Mouse (Mus musculus) brain, embryonic 14.5 days (tissue): ENCODE data around the gene Evx2.

Experiments used
- CTCF ChIP-seq: fragments of 200-500 bp; IDR thresholded peaks from 2 replicates; pipeline ENCODE4 v1.5.1; 2012; ENCODE audit warnings: inconsistent platforms, mild to moderate bottlenecking, moderate library complexity, borderline replicate concordance; ENCODE audit not compliant: insufficient read depth, insufficient read length; ENCODE audit errors: extremely low read depth
- POLR2A ChIP-seq: fragments of 200-500 bp; IDR thresholded peaks from 2 replicates; pipeline ENCODE4 v1.6.1; 2012; ENCODE audit warnings: mild to moderate bottlenecking, inconsistent platforms, borderline replicate concordance; ENCODE audit not compliant: poor library complexity, insufficient read depth, insufficient read length, severe bottlenecking; ENCODE audit errors: extremely low read depth

DNA sequence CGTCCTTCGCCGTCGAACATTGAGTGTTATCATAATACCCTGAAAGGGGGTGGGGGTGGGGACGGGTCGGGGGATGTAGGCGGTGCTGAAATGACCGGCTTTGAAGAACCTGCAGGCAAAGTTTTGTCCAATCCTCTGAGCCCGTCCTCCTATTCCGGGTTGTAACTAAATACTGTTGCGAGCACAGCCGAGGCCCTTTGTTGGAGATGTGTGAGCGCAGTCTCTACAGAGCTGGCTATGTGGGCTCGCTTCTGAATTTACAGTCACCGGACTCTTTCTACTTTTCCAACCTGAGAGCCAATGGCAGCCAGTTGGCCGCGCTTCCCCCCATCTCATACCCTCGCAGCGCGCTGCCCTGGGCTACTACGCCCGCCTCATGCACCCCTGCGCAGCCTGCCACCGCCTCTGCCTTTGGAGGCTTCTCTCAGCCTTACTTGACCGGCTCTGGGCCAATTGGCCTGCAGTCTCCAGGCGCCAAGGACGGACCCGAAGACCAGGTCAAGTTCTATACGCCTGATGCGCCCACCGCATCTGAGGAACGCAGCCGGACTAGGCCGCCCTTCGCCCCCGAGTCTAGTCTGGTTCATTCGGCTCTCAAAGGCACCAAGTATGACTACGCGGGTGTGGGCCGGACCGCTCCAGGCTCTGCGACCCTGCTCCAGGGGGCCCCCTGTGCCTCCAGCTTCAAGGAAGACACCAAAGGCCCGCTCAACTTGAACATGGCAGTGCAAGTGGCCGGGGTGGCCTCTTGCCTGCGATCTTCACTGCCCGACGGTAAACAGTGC is 15.7 kb upstream of the Evx2 start, which contains the start of gene Hoxd12:
- no peak for TF ChIP-seq POLR2A
- no peak for TF ChIP-seq CTCF
